8 mouse cellular contexts compared by ENCODE assay signal in the genomic region with DNA sequence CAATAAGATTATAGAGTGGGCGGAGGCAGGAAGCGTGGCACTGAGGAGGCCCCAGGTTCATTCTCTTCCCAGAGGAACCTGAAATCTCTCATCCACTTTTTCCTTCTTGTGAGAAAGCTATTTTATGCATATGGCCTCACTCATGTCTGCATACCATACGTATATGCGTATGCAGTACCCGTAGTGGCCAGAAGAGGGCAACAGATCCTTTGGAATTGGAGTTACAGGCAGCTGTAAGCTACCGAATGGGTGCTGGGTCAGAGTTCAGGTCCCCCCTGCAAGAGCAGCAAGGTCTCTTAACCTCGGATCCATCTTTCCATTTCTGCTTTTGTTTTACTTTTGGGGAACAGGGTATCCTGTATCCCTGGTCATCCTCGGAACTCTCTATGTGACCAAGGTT. TPM values are rescaled to one million over a fixed set of nuclear protein-coding genes. Genes with fewer than 3 reads are reported as not detected.
A peak's percentile ranks its signal among the peaks of the same experiment; 100 is the strongest.
DNase-seq lines count a peak whose midpoint lies in the region; ATAC-seq and TF ChIP-seq lines count a peak whose summit lies in the region.

No protein-coding gene starts in this region.

- DNase-seq in forebrain, embryonic 14.5 days (ENCODE audit: low spot score), result peak; percentile 55
- peak; percentile 54 for DNase-seq in midbrain, embryonic 10.5 days (ENCODE audit: low spot score)
- DNase-seq in adrenal gland, postnatal 36 days, result peak; percentile 28 to 44
- DNase-seq in lung, postnatal 36 days, result peak; percentile 67
- peak; percentile 81 for DNase-seq in thymus, adult 2 months

- WGBS in forebrain, embryonic 14.5 days, result 76% methylated on average over 8 of the region's 8 CpGs
- WGBS in forebrain, embryonic 16.5 days, result 76% methylated on average over 8 of the region's 8 CpGs
- 74% methylated on average over 8 of the region's 8 CpGs for WGBS in midbrain, embryonic 10.5 days
- 70% methylated on average over 8 of the region's 8 CpGs for WGBS in midbrain, embryonic 13.5 days
- WGBS in thymus, adult 2 months, result 69% methylated on average over 8 of the region's 8 CpGs

- H3K9ac ChIP-seq in forebrain, embryonic 14.5 days (ENCODE audit: low read length), result no peak overlapping the region
- H3K9ac ChIP-seq in forebrain, embryonic 16.5 days (replicated peaks; ENCODE audit: low read depth, low read length), result no peak overlapping the region
- H3K9ac ChIP-seq in midbrain, embryonic 13.5 days (replicated peaks), result no peak overlapping the region

- ATAC-seq in forebrain, embryonic 14.5 days, result no peak
- no peak for ATAC-seq in forebrain, embryonic 16.5 days
- no peak for ATAC-seq in midbrain, embryonic 13.5 days
- peak; percentile 69 for ATAC-seq in erythroid progenitor cell, adult 5-6 weeks (replicated peaks; ENCODE audit: low FRiP score, poor library complexity, severe bottlenecking)

- no peak overlapping the region for H3K27ac ChIP-seq in forebrain, embryonic 14.5 days (ENCODE audit: low read depth, low read length)
- no peak overlapping the region for H3K27ac ChIP-seq in forebrain, embryonic 16.5 days (ENCODE audit: low read length)
- no peak overlapping the region for H3K27ac ChIP-seq in midbrain, embryonic 10.5 days (replicated peaks)
- H3K27ac ChIP-seq in midbrain, embryonic 13.5 days, result no peak overlapping the region
- no peak overlapping the region for H3K27ac ChIP-seq in thymus, adult 2 months (ENCODE audit: control insufficient read depth, insufficient read depth, low read length)

- no peaks in the 10 kb centered on the region; the same call in 1 of the 2 replicates for H3K4me1 ChIP-seq in forebrain, embryonic 14.5 days (ENCODE audit: control insufficient read depth, insufficient read depth, low read length)
- peaks cover 17% of the 10 kb centered on the region for H3K4me1 ChIP-seq in forebrain, embryonic 16.5 days (replicated peaks; ENCODE audit: control insufficient read depth, insufficient read depth, low read length)
- 0 out of 2 replicates have a peak, but pooled peaks cover 3% of the 10 kb centered on the region for H3K4me1 ChIP-seq in midbrain, embryonic 10.5 days
- H3K4me1 ChIP-seq in midbrain, embryonic 13.5 days (replicated peaks), result no peaks in the 10 kb centered on the region
- H3K4me1 ChIP-seq in thymus, adult 2 months (replicated peaks; ENCODE audit: control insufficient read depth, insufficient read depth, low read length), result peaks cover 16% of the 10 kb centered on the region

- no peaks in the 10 kb centered on the region for H3K9me3 ChIP-seq in forebrain, embryonic 14.5 days (replicated peaks; ENCODE audit: control insufficient read depth, low read length)
- H3K9me3 ChIP-seq in forebrain, embryonic 16.5 days (ENCODE audit: control insufficient read depth, low read length), result no peaks in the 10 kb centered on the region
- H3K9me3 ChIP-seq in midbrain, embryonic 10.5 days (replicated peaks), result no peaks in the 10 kb centered on the region
- H3K9me3 ChIP-seq in midbrain, embryonic 13.5 days, result no peaks in the 10 kb centered on the region

- H3K27me3 ChIP-seq in forebrain, embryonic 14.5 days (replicated peaks; ENCODE audit: control insufficient read depth, insufficient read depth, low read length), result no peaks in the 10 kb centered on the region
- no peaks in the 10 kb centered on the region for H3K27me3 ChIP-seq in forebrain, embryonic 16.5 days (replicated peaks; ENCODE audit: control insufficient read depth, insufficient read depth, low read length)
- no peaks in the 10 kb centered on the region for H3K27me3 ChIP-seq in midbrain, embryonic 10.5 days (ENCODE audit: low read depth, poor library complexity, severe bottlenecking)
- no peaks in the 10 kb centered on the region for H3K27me3 ChIP-seq in midbrain, embryonic 13.5 days
- H3K27me3 ChIP-seq in thymus, adult 2 months (ENCODE audit: control insufficient read depth, insufficient read depth, low read length), result no peaks in the 10 kb centered on the region

- no peak overlapping the region for H3K4me3 ChIP-seq in forebrain, embryonic 14.5 days (ENCODE audit: low read depth, low read length)
- no peak overlapping the region for H3K4me3 ChIP-seq in forebrain, embryonic 16.5 days (replicated peaks; ENCODE audit: low read length)
- no peak overlapping the region for H3K4me3 ChIP-seq in midbrain, embryonic 10.5 days
- H3K4me3 ChIP-seq in midbrain, embryonic 13.5 days (replicated peaks), result no peak overlapping the region
- no peak overlapping the region for H3K4me3 ChIP-seq in thymus, adult 2 months (ENCODE audit: control insufficient read depth, insufficient read depth, low read length)

- no peak overlapping the region for H3K4me2 ChIP-seq in forebrain, embryonic 14.5 days (ENCODE audit: low read length)
- H3K4me2 ChIP-seq in forebrain, embryonic 16.5 days (ENCODE audit: low read length), result no peak overlapping the region
- no peak overlapping the region for H3K4me2 ChIP-seq in midbrain, embryonic 13.5 days (replicated peaks)

- H3K36me3 ChIP-seq in forebrain, embryonic 14.5 days (ENCODE audit: control insufficient read depth, insufficient read depth, low read length), result no peaks in the 10 kb centered on the region
- H3K36me3 ChIP-seq in forebrain, embryonic 16.5 days (ENCODE audit: control insufficient read depth, insufficient read depth), result no peaks in the 10 kb centered on the region
- no peaks in the 10 kb centered on the region for H3K36me3 ChIP-seq in midbrain, embryonic 10.5 days
- H3K36me3 ChIP-seq in midbrain, embryonic 13.5 days, result no peaks in the 10 kb centered on the region
- H3K36me3 ChIP-seq in thymus, adult 2 months (ENCODE audit: control insufficient read depth, insufficient read depth, low read length), result no peaks in the 10 kb centered on the region

- peak; percentile 50; the same call in 1 of the 2 replicates for TF ChIP-seq CTCF in thymus, adult 2 months (IDR thresholded peaks at IDR 0.05; ENCODE audit: borderline replicate concordance, control insufficient read depth, extremely low read depth, insufficient read depth, low read length, poor library complexity)

- no peak for TF ChIP-seq POLR2A in thymus, adult 2 months (IDR thresholded peaks at IDR 0.05; ENCODE audit: control insufficient read depth, extremely low read depth, insufficient read depth, low read length, poor library complexity)

RNA-seq across cellular contexts. Expression of a gene that starts 45.7 kb away (rescaled TPM):
- polyA plus RNA-seq in forebrain, embryonic 14.5 days (2014; fragmentation: Nextera tagmentation; extraction: Ambion mirVana), result 12.8 and 14.0 TPM in 2 replicates
- polyA plus RNA-seq in forebrain, embryonic 16.5 days (2015; fragmentation: Nextera tagmentation; extraction: Ambion mirVana), result 9.3 and 11.6 TPM in 2 replicates
- polyA plus RNA-seq in midbrain, embryonic 10.5 days (2016; fragmentation: Nextera tagmentation; extraction: Ambion mirVana), result 15.1 and 16.2 TPM in 2 replicates
- polyA plus RNA-seq in midbrain, embryonic 13.5 days (2015; fragmentation: Nextera tagmentation; extraction: Ambion mirVana), result 11.4 and 12.0 TPM in 2 replicates
- total RNA-seq in adrenal gland, postnatal 36 days (2021), result 10 to 100 TPM in 1 of 2 experiments, 1 to 10 TPM in 1; 8.6 to 11.4 TPM
- 7.9 and 11.7 TPM in 2 replicates for total RNA-seq in erythroid progenitor cell, adult 5-6 weeks (2015; ENCODE audit: low replicate concordance)
- 7.9 and 9.8 TPM in 2 replicates for total RNA-seq in erythroid progenitor cell, adult 5-6 weeks (2017; ENCODE audit: low replicate concordance)
- polyA plus RNA-seq in thymus, adult 2 months (2012; rRNA removed), result 15.1 and 17.7 TPM in 2 replicates
